11 mouse cellular contexts compared by ENCODE assay signal in genomic region chr13:37440593-37441307, GRCm38 (mm10).
DNase-seq lines count a peak whose midpoint lies in the region; ATAC-seq and TF ChIP-seq lines count a peak whose summit lies in the region.
"Had no signal": no experiment of that assay in that cellular context is flagged by ENCODE, and none has a peak within 500 bp of the region (broad histone marks: within the 10 kb centered on the region; RNA-seq: fewer than 3 reads in every experiment).

No protein-coding gene starts in this region.

- no peaks in the 10 kb centered on the region for H3K9me3 ChIP-seq in embryonic facial prominence, embryonic 12.5 days
- H3K9me3 ChIP-seq in embryonic facial prominence, embryonic 10.5 days: no peaks in the 10 kb centered on the region
- H3K9me3 ChIP-seq in heart, postnatal 0 days (replicated peaks; ENCODE audit: control insufficient read depth, low read length): no peaks in the 10 kb centered on the region
- no peaks in the 10 kb centered on the region for H3K9me3 ChIP-seq in stomach, embryonic 14.5 days (ENCODE audit: control insufficient read depth, low read depth, low read length)
- no peaks in the 10 kb centered on the region for H3K9me3 ChIP-seq in forebrain, embryonic 10.5 days
- H3K9me3 ChIP-seq: midbrain, embryonic 12.5 days; stomach, embryonic 15.5 days had no signal

- H3K27ac ChIP-seq in embryonic facial prominence, embryonic 12.5 days: 0 out of 2 replicates have a peak overlapping the region, but pooled peaks have one; percentile 17
- no peak overlapping the region for H3K27ac ChIP-seq in embryonic facial prominence, embryonic 10.5 days (replicated peaks)
- peak overlapping the region; percentile 34; the same call in 1 of the 2 replicates for H3K27ac ChIP-seq in heart, postnatal 0 days (ENCODE audit: low read depth)
- H3K27ac ChIP-seq in stomach, embryonic 14.5 days (ENCODE audit: low read length): 0 out of 2 replicates have a peak overlapping the region, but pooled peaks have one; percentile 21
- no peak overlapping the region for H3K27ac ChIP-seq in forebrain, embryonic 10.5 days
- H3K27ac ChIP-seq: midbrain, embryonic 12.5 days; stomach, embryonic 15.5 days had no signal

- peaks cover 26% of the 10 kb centered on the region for H3K27me3 ChIP-seq in embryonic facial prominence, embryonic 12.5 days
- peaks cover 68% of the 10 kb centered on the region for H3K27me3 ChIP-seq in embryonic facial prominence, embryonic 10.5 days (replicated peaks; ENCODE audit: low read depth, poor library complexity, severe bottlenecking)
- no peaks in the 10 kb centered on the region for H3K27me3 ChIP-seq in heart, postnatal 0 days (ENCODE audit: control insufficient read depth, insufficient read depth, low read length)
- H3K27me3 ChIP-seq in stomach, embryonic 14.5 days (ENCODE audit: control insufficient read depth, insufficient read depth, low read length): no peaks in the 10 kb centered on the region; the same call in 1 of the 2 replicates
- H3K27me3 ChIP-seq in forebrain, embryonic 10.5 days (ENCODE audit: poor library complexity, severe bottlenecking): peaks cover 76% of the 10 kb centered on the region
- H3K27me3 ChIP-seq: stomach, embryonic 15.5 days had no signal

- ATAC-seq in embryonic facial prominence, embryonic 12.5 days (ENCODE audit: insufficient number of reproducible peaks, insufficient read depth, low FRiP score, low TSS enrichment): no peak
- no peak; the same call in 1 of the 2 replicates for ATAC-seq in heart, postnatal 0 days (ENCODE audit: insufficient read depth, low read depth)
- 0 out of 2 replicates have a peak, but pooled peaks have one; percentile 46 for ATAC-seq in stomach, embryonic 14.5 days (ENCODE audit: insufficient number of reproducible peaks, insufficient read depth, low FRiP score, low read depth)

- TF ChIP-seq EP300 in heart, postnatal 0 days (IDR thresholded peaks at IDR 0.05; ENCODE audit: low read depth): no peak

- H3K4me2 ChIP-seq in embryonic facial prominence, embryonic 12.5 days (replicated peaks): no peak overlapping the region
- H3K4me2 ChIP-seq in heart, postnatal 0 days (ENCODE audit: low read depth, low read length): no peak overlapping the region
- no peak overlapping the region for H3K4me2 ChIP-seq in stomach, embryonic 14.5 days (replicated peaks; ENCODE audit: low read depth, low read length)
- H3K4me2 ChIP-seq: midbrain, embryonic 12.5 days; stomach, embryonic 15.5 days had no signal

- WGBS in embryonic facial prominence, embryonic 12.5 days: 48% methylated on average over 11 of the region's 11 CpGs
- 59% methylated on average over 11 of the region's 11 CpGs for WGBS in embryonic facial prominence, embryonic 10.5 days
- 47% methylated on average over 11 of the region's 11 CpGs for WGBS in heart, postnatal 0 days
- 47% methylated on average over 11 of the region's 11 CpGs for WGBS in stomach, embryonic 14.5 days
- 70% methylated on average over 11 of the region's 11 CpGs for WGBS in forebrain, embryonic 10.5 days

- no peak overlapping the region for H3K9ac ChIP-seq in embryonic facial prominence, embryonic 12.5 days
- no peak overlapping the region for H3K9ac ChIP-seq in heart, postnatal 0 days (replicated peaks; ENCODE audit: low read depth, low read length)
- no peak overlapping the region for H3K9ac ChIP-seq in stomach, embryonic 14.5 days (replicated peaks; ENCODE audit: low read depth, low read length)
- H3K9ac ChIP-seq: midbrain, embryonic 12.5 days; stomach, embryonic 15.5 days had no signal

- no peak for DNase-seq in embryonic facial prominence, embryonic 10.5 days (ENCODE audit: low spot score)
- peak; percentile 52 to 59 for DNase-seq in spleen, postnatal 36 days (ENCODE audit: low spot score in 2 of 2)
- DNase-seq in spleen, postnatal 14 days (ENCODE audit: low spot score in 2 of 2): no peak
- no peak for DNase-seq in heart, postnatal 0 days (ENCODE audit: low spot score)
- no peak for DNase-seq in adrenal gland, adult 2 months
- no peak for DNase-seq in forebrain, embryonic 10.5 days (ENCODE audit: extremely low spot score, low spot score)
- DNase-seq: cerebellum, postnatal 10 days had no signal

- no peaks in the 10 kb centered on the region for H3K36me3 ChIP-seq in embryonic facial prominence, embryonic 12.5 days
- H3K36me3 ChIP-seq in embryonic facial prominence, embryonic 10.5 days (replicated peaks): no peaks in the 10 kb centered on the region
- no peaks in the 10 kb centered on the region for H3K36me3 ChIP-seq in heart, postnatal 0 days (replicated peaks; ENCODE audit: control insufficient read depth, insufficient read depth, low read length)
- no peaks in the 10 kb centered on the region for H3K36me3 ChIP-seq in stomach, embryonic 14.5 days (ENCODE audit: control insufficient read depth, insufficient read depth, low read length)
- H3K36me3 ChIP-seq in forebrain, embryonic 10.5 days (replicated peaks): no peaks in the 10 kb centered on the region
- H3K36me3 ChIP-seq: midbrain, embryonic 12.5 days; stomach, embryonic 15.5 days had no signal

- H3K4me1 ChIP-seq in embryonic facial prominence, embryonic 12.5 days: peaks cover 17% of the 10 kb centered on the region
- peaks cover 31% of the 10 kb centered on the region for H3K4me1 ChIP-seq in embryonic facial prominence, embryonic 10.5 days
- H3K4me1 ChIP-seq in heart, postnatal 0 days (ENCODE audit: control insufficient read depth, insufficient read depth): peaks cover 15% of the 10 kb centered on the region
- H3K4me1 ChIP-seq in stomach, embryonic 14.5 days (ENCODE audit: control insufficient read depth, insufficient read depth, low read length): peaks cover 12% of the 10 kb centered on the region; the same call in 1 of the 2 replicates
- peaks cover 30% of the 10 kb centered on the region for H3K4me1 ChIP-seq in forebrain, embryonic 10.5 days
- H3K4me1 ChIP-seq: midbrain, embryonic 12.5 days had no signal

- no peak for TF ChIP-seq CTCF in heart, postnatal 0 days (IDR thresholded peaks at IDR 0.05; ENCODE audit: low read depth)

- H3K4me3 ChIP-seq in embryonic facial prominence, embryonic 12.5 days: no peak overlapping the region
- no peak overlapping the region for H3K4me3 ChIP-seq in embryonic facial prominence, embryonic 10.5 days
- no peak overlapping the region for H3K4me3 ChIP-seq in heart, postnatal 0 days (ENCODE audit: low read depth, low read length)
- no peak overlapping the region for H3K4me3 ChIP-seq in stomach, embryonic 14.5 days (ENCODE audit: low read depth, low read length)
- no peak overlapping the region for H3K4me3 ChIP-seq in forebrain, embryonic 10.5 days
- H3K4me3 ChIP-seq: midbrain, embryonic 12.5 days; stomach, embryonic 15.5 days had no signal

Comparison
In these comparisons a context has a peak if more than half of its experiments do, and no peak if none do; other contexts are left out.
1. H3K27ac ChIP-seq: peak in embryonic facial prominence, embryonic 12.5 days (single experiment), heart, postnatal 0 days (single experiment) and stomach, embryonic 14.5 days (single experiment); none in embryonic facial prominence, embryonic 10.5 days (single experiment) and forebrain, embryonic 10.5 days (single experiment).
2. DNase-seq: peak in spleen, postnatal 36 days (2 of 2); none in embryonic facial prominence, embryonic 10.5 days (single experiment), spleen, postnatal 14 days (0 of 2), heart, postnatal 0 days (single experiment), adrenal gland, adult 2 months (single experiment) and forebrain, embryonic 10.5 days (single experiment).